Mouse (Mus musculus) lung, embryonic 16.5 days (tissue): Measurements from ENCODE around the gene Ubr2. TPM values are rescaled to one million over a fixed set of nuclear protein-coding genes. Genes with fewer than 3 reads are reported as not detected.

Experiments
- ATAC-seq: fragments of 200-750 bp; cut with Nextera tagmentation; 2 replicates; pipeline ENCODE4 v1.8.0; 2017; ENCODE audit warnings: low read depth, mild to moderate bottlenecking, moderate library complexity
- H3K27ac ChIP-seq: fragments of 300-500 bp; sonication (generic); 2 replicates; pipeline ENCODE4 v1.5.1; 2014; ENCODE audit warnings: mild to moderate bottlenecking, control low read depth, low read length
- H3K27me3 ChIP-seq: fragments of 300-500 bp; sonication (generic); 2 replicates; pipeline ENCODE4 v1.6.1; 2014; ENCODE audit warnings: low read depth, low read length, mixed read lengths; ENCODE audit not compliant: control insufficient read depth, insufficient read depth
- H3K36me3 ChIP-seq: fragments of 300-500 bp; sonication (generic); 2 replicates; pipeline ENCODE4 v1.6.1; 2014; ENCODE audit warnings: low read length; ENCODE audit not compliant: control insufficient read depth, insufficient read depth
- H3K4me1 ChIP-seq: fragments of 300-500 bp; sonication (generic); replicated peaks from 2 replicates; pipeline ENCODE4 v1.6.1; 2014; ENCODE audit warnings: low read length, mixed read lengths; ENCODE audit not compliant: control insufficient read depth, insufficient read depth
- H3K4me2 ChIP-seq: fragments of 300-500 bp; sonication (generic); 2 replicates; pipeline ENCODE4 v1.6.1; 2014; ENCODE audit warnings: low read depth, low read length, control low read depth
- H3K4me3 ChIP-seq: fragments of 300-500 bp; sonication (generic); 2 replicates; pipeline ENCODE4 v1.5.1; 2014; ENCODE audit warnings: mild to moderate bottlenecking, low read length, control low read depth
- H3K9ac ChIP-seq: fragments of 300-500 bp; sonication (generic); 2 replicates; pipeline ENCODE4 v1.6.1; 2014; ENCODE audit warnings: low read length, control low read depth
- H3K9me3 ChIP-seq: fragments of 300-500 bp; sonication (generic); 2 replicates; pipeline ENCODE4 v1.6.1; 2016; ENCODE audit warnings: low read length; ENCODE audit not compliant: control insufficient read depth
- WGBS: fragments of 180-500 bp; shearing (Covaris S2); extraction: QIAGEN DNeasy Blood & Tissue Kit; methylation state at CpG from one replicate; pipeline ENCODE4 v1.1.7; 2014; 5-methylcytosine and 5-hydroxymethylcytosine counted together
- polyA plus RNA-seq: library from polyadenylated mRNA; unstranded; fragments of >200 nt; fragmentation: Nextera tagmentation; extraction: Ambion mirVana; gene quantifications from 2 replicates; pipeline ENCODE4 v1.2.1, GENCODE M21; 2015

The Ubr2 gene
- polyA plus RNA-seq, 1 experiment from 2014 or later, result 15.2 TPM

- H3K9me3 ChIP-seq, result no peaks in the 10 kb centered on the region
- WGBS, result 76% methylated on average over 10 of the region's 10 CpGs
- H3K27me3 ChIP-seq, result no peaks in the 10 kb centered on the region
- H3K9ac ChIP-seq, result no peak overlapping the region
- H3K4me1 ChIP-seq, result no peaks in the 10 kb centered on the region
- H3K4me3 ChIP-seq, result no peak overlapping the region
- peaks cover 30% of the 10 kb centered on the region for H3K36me3 ChIP-seq
- no peak overlapping the region for H3K4me2 ChIP-seq
- H3K27ac ChIP-seq, result no peak overlapping the region
- ATAC-seq, result no peak
Observed at GRCm38 (mm10) chr17:46994641-46995398, 15.5 kb downstream of the Ubr2 start.

GRCm38 (mm10) chr17:46993625-46994024, 16.7 kb downstream of the Ubr2 start:
- WGBS, result 93% methylated on average over 8 of the region's 8 CpGs
- Histone ChIP-seq H3K27ac (no peak overlapping the region), H3K4me2 (no peak overlapping the region), H3K36me3 (peaks cover 25% of the 10 kb centered on the region), H3K9ac (no peak overlapping the region), H3K4me3 (no peak overlapping the region), H3K4me1 (no peaks in the 10 kb centered on the region), H3K9me3 (no peaks in the 10 kb centered on the region), H3K27me3 (no peaks in the 10 kb centered on the region)
- ATAC-seq, result no peak

GRCm38 (mm10) chr17:46987631-46988030, 22.7 kb downstream of the Ubr2 start:
- Histone ChIP-seq H3K27me3 (no peaks in the 10 kb centered on the region), H3K4me1 (no peaks in the 10 kb centered on the region), H3K9ac (no peak overlapping the region), H3K4me3 (no peak overlapping the region), H3K36me3 (peaks cover 48% of the 10 kb centered on the region), H3K9me3 (no peaks in the 10 kb centered on the region), H3K27ac (no peak overlapping the region), H3K4me2 (no peak overlapping the region)
- 79% methylated on average over 3 of the region's 3 CpGs for WGBS
- no peak for ATAC-seq

GRCm38 (mm10) chr17:46980050-46980449, 30.3 kb downstream of the Ubr2 start:
- no peak overlapping the region for H3K27ac ChIP-seq
- H3K4me1 ChIP-seq, result no peaks in the 10 kb centered on the region
- ATAC-seq, result no peak
- WGBS, result 91% methylated on average over 6 of the region's 6 CpGs
- H3K4me2 ChIP-seq, result no peak overlapping the region
- no peak overlapping the region for H3K4me3 ChIP-seq
- H3K36me3 ChIP-seq, result peaks cover 57% of the 10 kb centered on the region
- H3K9me3 ChIP-seq, result no peaks in the 10 kb centered on the region
- no peak overlapping the region for H3K9ac ChIP-seq
- no peaks in the 10 kb centered on the region for H3K27me3 ChIP-seq

- Histone ChIP-seq H3K4me3 (no peak overlapping the region), H3K9me3 (no peaks in the 10 kb centered on the region), H3K9ac (no peak overlapping the region), H3K4me2 (no peak overlapping the region), H3K27ac (no peak overlapping the region), H3K27me3 (no peaks in the 10 kb centered on the region), H3K36me3 (peaks cover 67% of the 10 kb centered on the region), H3K4me1 (no peaks in the 10 kb centered on the region)
- no peak for ATAC-seq
- WGBS, result 65% methylated on average over 3 of the region's 3 CpGs
Observed at GRCm38 (mm10) chr17:46975183-46975582, 35.2 kb downstream of the Ubr2 start.

GRCm38 (mm10) chr17:46972603-46973002, 37.8 kb downstream of the Ubr2 start:
- Histone ChIP-seq H3K4me2 (no peak overlapping the region), H3K9ac (no peak overlapping the region), H3K4me1 (no peaks in the 10 kb centered on the region), H3K9me3 (no peaks in the 10 kb centered on the region), H3K27ac (no peak overlapping the region), H3K36me3 (peaks cover 68% of the 10 kb centered on the region), H3K27me3 (no peaks in the 10 kb centered on the region), H3K4me3 (no peak overlapping the region)
- 92% methylated on average over 7 of the region's 7 CpGs for WGBS
- no peak for ATAC-seq

- no peaks in the 10 kb centered on the region for H3K27me3 ChIP-seq
- H3K27ac ChIP-seq, result no peak overlapping the region
- H3K9ac ChIP-seq, result no peak overlapping the region
- no peak for ATAC-seq
- H3K36me3 ChIP-seq, result peaks cover 68% of the 10 kb centered on the region
- 85% methylated on average over 14 of the region's 14 CpGs for WGBS
- H3K4me3 ChIP-seq, result no peak overlapping the region
- H3K9me3 ChIP-seq, result no peaks in the 10 kb centered on the region
- H3K4me1 ChIP-seq, result no peaks in the 10 kb centered on the region
- no peak overlapping the region for H3K4me2 ChIP-seq
Observed at GRCm38 (mm10) chr17:46966892-46967291, 43.5 kb downstream of the Ubr2 start.

GRCm38 (mm10) chr17:46963186-46963585, 47.2 kb downstream of the Ubr2 start:
- no peak overlapping the region for H3K4me2 ChIP-seq
- 77% methylated on average over 13 of the region's 13 CpGs for WGBS
- no peak overlapping the region for H3K9ac ChIP-seq
- H3K4me1 ChIP-seq, result no peaks in the 10 kb centered on the region
- no peak overlapping the region for H3K4me3 ChIP-seq
- no peaks in the 10 kb centered on the region for H3K9me3 ChIP-seq
- no peak for ATAC-seq
- no peak overlapping the region for H3K27ac ChIP-seq
- H3K27me3 ChIP-seq, result no peaks in the 10 kb centered on the region
- H3K36me3 ChIP-seq, result peaks cover 67% of the 10 kb centered on the region

- no peak overlapping the region for H3K9ac ChIP-seq
- no peak overlapping the region for H3K4me3 ChIP-seq
- H3K27ac ChIP-seq, result no peak overlapping the region
- WGBS, result 66% methylated on average over 3 of the region's 3 CpGs
- H3K4me1 ChIP-seq, result no peaks in the 10 kb centered on the region
- no peaks in the 10 kb centered on the region for H3K9me3 ChIP-seq
- H3K4me2 ChIP-seq, result no peak overlapping the region
- H3K36me3 ChIP-seq, result peaks cover 72% of the 10 kb centered on the region
- no peaks in the 10 kb centered on the region for H3K27me3 ChIP-seq
- ATAC-seq, result no peak
Observed at GRCm38 (mm10) chr17:46962153-46962552, 48.2 kb downstream of the Ubr2 start.
